In genomic region chr17:48905286-48906040, GRCm38 (mm10) we compare ENCODE assay signal across 35 mouse cellular contexts. TPM values are rescaled to one million over a fixed set of nuclear protein-coding genes. Genes with fewer than 3 reads are reported as not detected.
"Had no signal": no experiment of that assay in that cellular context is flagged by ENCODE, and none has a peak within 500 bp of the region (broad histone marks: within the 10 kb centered on the region; RNA-seq: fewer than 3 reads in every experiment).

No protein-coding gene starts in this region.

- H3K4me1 ChIP-seq: heart, embryonic 10.5 days; heart, embryonic 12.5 days; heart, embryonic 13.5 days; heart, embryonic 15.5 days; hindbrain, embryonic 10.5 days; hindbrain, embryonic 12.5 days; hindbrain, embryonic 13.5 days; hindbrain, embryonic 15.5 days; kidney, embryonic 15.5 days had no signal

- DNase-seq: heart, adult 18-20 months; heart, adult 2 months; heart, postnatal 10 days; heart, postnatal 14 days; heart, postnatal 36 days; heart, postnatal 4 days; kidney, adult 11 months; kidney, adult 18-20 months; kidney, adult 2 months; kidney, adult 8-10 months; kidney, adult 9 months; kidney, postnatal 10 days; kidney, postnatal 14 days; kidney, postnatal 25 days; kidney, postnatal 36 days; kidney, postnatal 4 days; layer of hippocampus, adult 9-11 months; layer of hippocampus, postnatal 36 days had no signal

- H3K4me3 ChIP-seq: heart, adult 2 months; heart, embryonic 10.5 days; heart, embryonic 12.5 days; heart, embryonic 13.5 days; heart, embryonic 15.5 days; hindbrain, embryonic 10.5 days; hindbrain, embryonic 12.5 days; hindbrain, embryonic 13.5 days; hindbrain, embryonic 15.5 days; kidney, embryonic 15.5 days; layer of hippocampus, adult 2 months had no signal

- ATAC-seq: hindbrain, embryonic 16.5 days; hindbrain, postnatal 0 days; inflammation-experienced regulatory T-cells, adult 6 months had no signal

- H3K9ac ChIP-seq: heart, embryonic 12.5 days; heart, embryonic 13.5 days; heart, embryonic 15.5 days; hindbrain, embryonic 12.5 days; hindbrain, embryonic 13.5 days; hindbrain, embryonic 14.5 days; hindbrain, embryonic 15.5 days; kidney, embryonic 15.5 days had no signal

- H3K4me2 ChIP-seq: heart, embryonic 11.5 days; heart, embryonic 12.5 days; heart, embryonic 13.5 days; heart, embryonic 15.5 days; hindbrain, embryonic 12.5 days; hindbrain, embryonic 13.5 days; hindbrain, embryonic 14.5 days; hindbrain, embryonic 15.5 days; kidney, embryonic 15.5 days had no signal

- H3K9me3 ChIP-seq: heart, embryonic 10.5 days; heart, embryonic 12.5 days; heart, embryonic 13.5 days; heart, embryonic 15.5 days; hindbrain, embryonic 10.5 days; hindbrain, embryonic 12.5 days; hindbrain, embryonic 13.5 days; hindbrain, embryonic 15.5 days; kidney, embryonic 15.5 days had no signal

- H3K27ac ChIP-seq: heart, adult 2 months; heart, embryonic 10.5 days; heart, embryonic 13.5 days; heart, embryonic 15.5 days; hindbrain, embryonic 10.5 days; hindbrain, embryonic 12.5 days; hindbrain, embryonic 13.5 days; hindbrain, embryonic 14.5 days; hindbrain, embryonic 15.5 days; hindbrain, postnatal 0 days; kidney, embryonic 15.5 days; kidney, postnatal 0 days; layer of hippocampus, adult 2 months had no signal

- H3K27me3 ChIP-seq: heart, embryonic 13.5 days; heart, embryonic 15.5 days; hindbrain, embryonic 12.5 days; hindbrain, embryonic 13.5 days; hindbrain, embryonic 15.5 days; kidney, embryonic 15.5 days had no signal

- H3K36me3 ChIP-seq: heart, embryonic 10.5 days; heart, embryonic 12.5 days; heart, embryonic 13.5 days; heart, embryonic 15.5 days; hindbrain, embryonic 10.5 days; hindbrain, embryonic 12.5 days; hindbrain, embryonic 13.5 days; hindbrain, embryonic 15.5 days; kidney, embryonic 15.5 days had no signal

RNA-seq across cellular contexts. Expression of gene Lrfn2, which starts 26.7 kb away (rescaled TPM):
- total RNA-seq: hematopoietic stem cell, adult 5-6 weeks had no signal
- polyA plus RNA-seq: heart, embryonic 11.5 days; heart, embryonic 12.5 days; inflammation-experienced regulatory T-cells, adult 6 months had no signal
